Mouse (Mus musculus): ENCODE measurements around the gene Supv3l1.
"Not testable (repeated sequence)": the region's sequence is repeated elsewhere in the genome, so short reads cannot be mapped to it uniquely, and the experiment has no call there.

Gene Supv3l1

DNA sequence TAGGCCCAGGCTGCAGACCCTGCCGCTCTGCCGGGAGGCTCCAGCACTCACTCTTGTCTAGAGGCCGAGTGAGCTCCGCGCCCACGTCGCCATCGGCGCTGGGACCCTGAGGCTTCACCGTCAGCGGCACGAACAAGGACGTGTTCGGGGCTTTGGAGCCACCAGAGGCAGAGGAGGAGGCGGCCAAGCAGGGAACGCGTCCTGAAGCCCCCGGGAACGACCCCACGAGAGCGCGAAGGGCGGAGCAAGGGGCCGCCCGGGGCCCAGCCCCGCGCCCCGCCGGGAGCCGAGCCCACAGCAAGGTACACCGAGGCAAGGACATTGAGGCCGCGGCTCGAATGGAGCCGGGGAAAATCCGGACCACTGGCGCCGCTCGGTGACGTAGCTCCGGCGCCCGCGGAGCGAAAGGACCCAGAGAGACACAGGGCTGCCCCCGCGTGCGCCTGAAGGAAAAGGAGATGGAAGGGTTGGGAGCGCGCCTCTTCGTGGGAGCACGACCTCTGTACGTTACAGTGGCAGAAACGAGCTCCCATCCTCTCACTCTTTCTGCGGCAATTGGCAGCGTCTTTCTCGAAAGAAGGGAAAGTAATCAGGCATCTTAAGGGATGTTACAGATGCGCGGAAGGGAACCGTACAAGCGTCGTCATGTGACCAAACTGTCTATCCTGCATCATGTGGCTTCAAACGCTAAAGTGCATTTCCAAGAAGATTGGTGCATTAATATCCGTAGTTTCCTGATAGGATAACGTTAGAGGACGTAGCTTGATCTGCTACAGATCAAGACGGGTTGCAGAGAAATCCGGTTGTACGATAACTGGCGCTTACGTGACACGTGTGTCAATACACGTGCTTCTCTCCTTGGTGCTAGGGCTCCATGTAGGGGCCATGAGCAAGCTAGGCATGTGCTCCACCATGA lies at the start of gene Supv3l1, which contains the start of gene 4930507D05Rik:
Gene Supv3l1, minus strand, starts transcription at position 375 of the 916 bp plus-strand sequence.
Gene 4930507D05Rik, plus strand, starts transcription at position 126 of the 916 bp plus-strand sequence.
- DNase-seq (ENCODE audit: low spot score in 2 of 2) = peak; percentile 93 to 94

DNA sequence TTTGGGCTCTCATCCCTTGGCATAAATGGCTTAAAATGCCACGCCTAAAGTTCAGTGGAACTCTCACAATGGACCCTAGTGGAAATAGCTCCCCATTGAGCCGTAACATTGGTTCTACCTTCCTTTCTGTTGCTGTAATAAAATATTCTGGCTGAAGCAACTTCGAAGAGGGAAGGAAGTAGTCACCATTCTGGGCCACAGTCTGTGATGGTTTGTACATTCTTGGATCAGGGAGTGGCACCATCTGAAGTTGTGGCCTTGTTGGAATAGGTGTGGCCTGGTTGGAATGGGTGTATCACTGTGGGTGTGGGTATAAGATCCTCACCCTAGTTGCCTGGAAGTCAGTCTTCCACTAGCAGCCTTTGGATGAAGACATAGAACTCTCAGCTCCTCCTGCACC lies 42.1 kb upstream of the Supv3l1 start:
- not testable (repeated sequence) for DNase-seq (ENCODE audit: low spot score in 2 of 2)

GRCm38 (mm10) chr10:62488266-62488665 lies 38.7 kb upstream of the Supv3l1 start:
- DNase-seq (ENCODE audit: low spot score in 2 of 2) = peak; percentile 11 to 35

- DNase-seq (ENCODE audit: low spot score in 2 of 2) = peak; percentile 97
These were observed 37.3 kb upstream of the Supv3l1 start, which contains the start of gene Vps26a for GRCm38 (mm10) chr10:62486618-62487415. Vps26a (minus strand) TSS chr10:62486805.

GRCm38 (mm10) chr10:62485878-62486582 lies 36.5 kb upstream of the Supv3l1 start:
- DNase-seq (ENCODE audit: low spot score in 2 of 2) = peak in 1 of 2 experiments; percentile 17

DNA sequence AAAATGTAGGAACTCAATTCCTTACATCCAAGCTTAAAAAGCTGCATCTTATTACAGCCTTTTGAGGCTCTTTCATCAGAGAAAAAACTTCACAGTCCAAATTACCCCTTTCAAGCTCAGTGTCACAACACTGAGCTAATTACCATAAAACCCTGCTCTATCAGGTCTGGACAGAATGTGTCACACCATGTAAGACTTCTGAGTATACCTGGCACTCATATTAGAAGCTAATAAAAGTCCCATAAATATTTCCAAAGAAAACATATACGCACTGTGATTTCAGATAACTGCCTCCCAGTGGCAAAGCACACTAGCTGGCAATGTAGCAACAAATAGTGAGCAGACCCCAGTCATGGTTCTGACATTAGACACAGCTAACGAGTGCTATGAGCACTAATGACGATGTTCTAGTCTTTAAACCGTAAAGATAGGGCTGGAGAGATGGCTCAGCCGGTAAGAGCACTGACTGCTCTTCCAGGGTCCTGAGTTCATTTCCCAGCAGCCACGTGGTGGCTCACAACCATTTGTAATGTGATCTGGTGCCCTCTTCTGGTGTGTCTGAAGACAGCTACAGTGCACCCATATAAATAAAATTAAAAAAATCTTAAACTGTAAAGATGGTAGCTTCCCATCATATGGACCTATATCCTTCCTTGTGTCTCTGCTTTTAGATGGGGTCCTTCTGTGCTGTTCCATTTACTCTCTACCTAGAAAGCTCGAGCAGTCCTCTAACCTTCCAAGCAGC lies 31.7 kb upstream of the Supv3l1 start:
- DNase-seq (ENCODE audit: low spot score in 2 of 2) = no peak

GRCm38 (mm10) chr10:62476980-62477379 lies 27.4 kb upstream of the Supv3l1 start:
- DNase-seq (ENCODE audit: low spot score in 2 of 2) = no peak

DNA sequence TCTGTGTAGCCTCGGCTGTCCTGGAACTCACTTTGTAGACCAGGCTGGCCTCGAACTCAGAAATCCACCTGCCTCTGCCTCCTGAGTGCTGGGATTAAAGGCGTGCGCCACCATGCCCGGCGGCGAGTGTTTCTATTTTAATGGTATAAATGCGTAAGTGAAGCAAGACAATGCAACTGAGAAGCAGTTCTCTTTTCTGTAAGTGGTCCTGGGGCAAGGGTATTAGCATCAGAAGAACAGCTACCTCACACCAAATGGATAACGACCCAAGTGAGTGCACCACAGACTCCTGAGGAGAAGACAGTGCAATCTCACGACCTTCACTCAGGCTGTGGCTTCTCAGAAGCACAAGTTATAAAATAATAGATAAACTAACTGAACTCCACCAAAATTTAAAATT lies 25.4 kb upstream of the Supv3l1 start:
- DNase-seq (ENCODE audit: low spot score in 2 of 2) = no peak

DNA sequence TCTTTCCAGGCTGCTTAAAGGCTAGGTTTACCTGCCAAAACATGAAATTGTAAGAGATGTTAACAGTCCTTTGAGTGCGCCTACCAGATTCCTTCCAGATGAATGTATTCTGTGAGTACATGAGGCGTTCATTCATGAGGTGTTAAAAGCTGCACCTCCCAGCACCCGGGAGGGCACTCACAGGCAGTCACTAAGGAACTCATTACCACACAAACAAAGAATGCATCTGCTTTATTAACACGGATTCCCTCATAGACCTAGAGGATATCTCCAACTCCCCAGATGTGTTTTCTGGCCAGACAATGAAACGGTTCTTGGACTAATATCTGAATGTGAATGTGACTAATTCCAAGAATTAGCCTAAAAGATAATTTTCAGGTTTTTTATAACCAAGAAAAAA lies 21.6 kb upstream of the Supv3l1 start:
- DNase-seq (ENCODE audit: low spot score in 2 of 2) = no peak

DNA sequence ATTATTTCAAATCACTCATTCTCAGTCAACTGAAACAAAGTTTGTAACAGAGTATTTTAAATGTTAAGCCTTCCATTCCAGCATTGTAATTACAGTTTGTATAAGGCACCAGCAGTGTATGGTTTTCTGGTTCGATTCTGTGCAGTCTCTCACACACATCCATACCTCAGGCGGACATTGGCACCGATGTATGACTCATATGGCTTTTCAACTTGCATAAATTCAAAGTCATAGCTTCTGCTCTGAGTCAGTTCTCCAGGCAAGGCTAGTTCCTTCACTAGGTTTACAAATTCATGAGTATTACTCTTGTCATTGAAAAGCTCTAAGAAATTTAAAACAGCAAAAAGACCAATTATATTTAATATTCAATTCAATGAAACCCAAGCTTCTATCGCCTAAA lies 20.2 kb upstream of the Supv3l1 start:
- DNase-seq (ENCODE audit: low spot score in 2 of 2) = no peak

DNA sequence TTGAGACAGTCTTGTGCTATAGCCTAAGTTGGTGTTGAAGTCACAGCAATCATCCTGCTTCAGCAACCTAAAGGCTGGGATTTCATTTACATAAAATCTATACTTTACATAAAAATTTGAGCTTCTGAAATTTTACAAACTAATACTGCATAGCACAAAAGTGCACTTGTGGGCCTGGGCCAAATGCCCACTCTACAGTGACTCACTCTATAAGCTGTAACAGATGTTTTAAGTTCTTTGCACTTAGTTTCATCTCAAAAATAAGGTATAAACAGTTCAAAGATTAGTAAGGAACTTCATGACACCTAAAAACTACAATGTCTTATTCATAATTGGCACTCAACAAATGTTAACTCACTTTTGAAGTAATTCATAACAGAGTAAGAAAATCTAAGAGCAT lies 11.8 kb upstream of the Supv3l1 start:
- no peak for DNase-seq (ENCODE audit: low spot score in 2 of 2)

- DNase-seq (ENCODE audit: low spot score in 2 of 2) = not testable (repeated sequence)
These were observed 2.5 kb upstream of the Supv3l1 start for GRCm38 (mm10) chr10:62452001-62452400.

DNA sequence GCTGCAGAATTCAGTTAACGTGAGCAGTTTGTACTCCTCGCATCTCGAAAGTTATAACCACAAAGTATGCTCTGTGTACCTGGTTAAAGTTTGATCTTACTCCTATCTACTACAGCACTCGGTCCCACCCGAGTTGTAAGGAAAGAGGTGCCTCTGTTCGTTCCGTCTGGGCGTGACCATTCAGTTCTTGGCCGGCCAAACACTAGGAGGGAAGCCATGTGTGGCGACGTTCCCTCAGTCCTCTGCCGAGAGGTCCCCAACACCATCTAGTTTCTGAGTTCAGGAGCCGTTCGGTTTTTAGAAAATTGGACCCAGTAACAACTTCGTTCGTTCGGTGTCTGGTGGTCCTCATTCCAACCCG lies 722 bp upstream of the Supv3l1 start:
- no peak for DNase-seq (ENCODE audit: low spot score in 2 of 2)

- DNase-seq (ENCODE audit: low spot score in 2 of 2) = no peak
These were observed 19.1 kb downstream of the Supv3l1 start for GRCm38 (mm10) chr10:62430427-62430826.

DNA sequence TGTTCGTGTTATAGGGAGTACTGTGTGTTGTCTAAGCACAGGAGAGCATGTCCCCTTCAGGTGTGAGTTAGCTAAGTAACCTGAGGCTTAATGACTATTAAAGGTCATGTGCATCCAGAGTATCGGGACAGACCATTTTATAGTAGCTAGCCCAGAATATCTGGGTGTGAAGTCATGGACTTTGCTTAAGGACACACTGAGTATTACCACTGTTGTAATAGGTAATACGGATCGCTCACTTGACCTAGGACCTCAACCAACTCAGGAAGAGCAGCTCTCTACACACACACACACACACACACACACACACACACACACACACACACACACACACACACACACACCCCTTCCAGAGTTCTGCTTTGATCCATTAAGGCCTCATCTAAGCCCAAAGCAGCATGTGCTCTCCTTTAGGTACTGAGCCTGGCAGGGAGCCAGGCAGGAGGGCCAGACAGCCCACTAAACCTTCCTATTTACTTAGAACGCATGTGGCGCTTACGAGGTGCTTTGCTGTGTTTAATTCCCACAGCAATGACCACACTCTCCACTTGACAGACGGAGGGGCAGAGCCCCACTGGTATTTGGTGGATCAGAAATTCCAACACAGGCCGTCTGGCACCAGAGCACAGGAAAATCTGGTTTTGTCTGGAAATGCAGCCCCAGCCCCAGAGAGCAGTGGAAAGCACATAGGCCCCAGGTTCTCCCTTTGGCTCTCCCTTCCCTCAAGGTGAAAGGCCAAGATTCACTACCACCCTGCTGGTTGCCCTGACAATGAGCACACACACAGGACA lies 24.3 kb downstream of the Supv3l1 start:
- DNase-seq (ENCODE audit: low spot score in 2 of 2) = no peak

- no peak for DNase-seq (ENCODE audit: low spot score in 2 of 2)
These were observed 27.3 kb downstream of the Supv3l1 start, which contains the start of gene Hkdc1 for GRCm38 (mm10) chr10:62422255-62422654. Hkdc1 (minus strand) TSS chr10:62422491.

GRCm38 (mm10) chr10:62421127-62421526 lies 28.4 kb downstream of the Supv3l1 start:
- DNase-seq (ENCODE audit: low spot score in 2 of 2) = no peak

DNA sequence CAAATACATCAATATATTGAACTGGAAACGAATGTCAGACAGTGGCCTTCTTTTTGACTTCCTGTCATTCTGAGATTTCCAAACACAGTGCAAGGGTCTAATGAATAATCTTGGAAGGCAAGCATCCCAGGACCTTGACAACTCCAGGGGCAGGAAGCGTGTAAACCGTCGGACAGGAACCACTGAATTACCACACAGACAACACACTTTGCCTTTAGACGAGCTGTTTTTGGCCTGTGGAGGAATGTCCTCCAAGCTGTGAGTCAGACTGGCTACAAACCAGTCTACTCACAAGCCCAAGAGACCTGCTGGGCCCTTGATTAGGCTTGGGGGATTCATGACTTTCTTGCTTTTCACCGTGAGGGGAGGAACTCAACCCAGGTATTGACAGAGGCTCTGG lies 29.1 kb downstream of the Supv3l1 start:
- DNase-seq (ENCODE audit: low spot score in 2 of 2) = no peak

DNA sequence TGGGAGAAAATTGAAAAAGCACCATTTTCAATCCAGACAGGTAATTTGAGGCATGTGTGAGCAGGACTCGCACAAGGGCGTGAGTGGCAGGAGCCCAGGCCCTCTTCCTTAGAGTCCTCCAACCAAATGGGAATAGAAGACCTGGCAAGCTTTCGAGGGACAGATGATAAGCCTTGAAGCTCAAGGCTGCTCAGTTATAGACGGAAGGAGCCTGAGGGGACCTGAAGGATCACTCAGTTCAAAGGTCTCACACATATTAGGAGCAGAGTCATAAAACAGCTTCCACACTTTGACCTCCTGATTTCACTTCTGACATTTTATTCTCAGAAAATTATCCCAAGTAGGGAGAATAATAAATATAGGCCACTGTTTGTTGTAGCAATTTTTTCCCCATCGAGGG lies 30.1 kb downstream of the Supv3l1 start:
- no peak for DNase-seq (ENCODE audit: low spot score in 2 of 2)

GRCm38 (mm10) chr10:62418831-62419356 lies 30.6 kb downstream of the Supv3l1 start:
- DNase-seq (ENCODE audit: low spot score in 2 of 2) = no peak

All from frontal cortex, postnatal 36 days (tissue).